Mouse (Mus musculus) liver, postnatal 0 days (tissue): Measurements from ENCODE around the gene Bmp5.

ENCODE experiments used
- CTCF ChIP-seq: sonication (generic); IDR thresholded peaks from 2 replicates; pipeline ENCODE4 v1.5.1; 2016; ENCODE audit warnings: antibody characterized with exemption, low read depth
- EP300 ChIP-seq: IDR thresholded peaks from 2 replicates; pipeline ENCODE4 v1.6.1; 2016; ENCODE audit warnings: antibody characterized with exemption, low read depth, mild to moderate bottlenecking

DNA sequence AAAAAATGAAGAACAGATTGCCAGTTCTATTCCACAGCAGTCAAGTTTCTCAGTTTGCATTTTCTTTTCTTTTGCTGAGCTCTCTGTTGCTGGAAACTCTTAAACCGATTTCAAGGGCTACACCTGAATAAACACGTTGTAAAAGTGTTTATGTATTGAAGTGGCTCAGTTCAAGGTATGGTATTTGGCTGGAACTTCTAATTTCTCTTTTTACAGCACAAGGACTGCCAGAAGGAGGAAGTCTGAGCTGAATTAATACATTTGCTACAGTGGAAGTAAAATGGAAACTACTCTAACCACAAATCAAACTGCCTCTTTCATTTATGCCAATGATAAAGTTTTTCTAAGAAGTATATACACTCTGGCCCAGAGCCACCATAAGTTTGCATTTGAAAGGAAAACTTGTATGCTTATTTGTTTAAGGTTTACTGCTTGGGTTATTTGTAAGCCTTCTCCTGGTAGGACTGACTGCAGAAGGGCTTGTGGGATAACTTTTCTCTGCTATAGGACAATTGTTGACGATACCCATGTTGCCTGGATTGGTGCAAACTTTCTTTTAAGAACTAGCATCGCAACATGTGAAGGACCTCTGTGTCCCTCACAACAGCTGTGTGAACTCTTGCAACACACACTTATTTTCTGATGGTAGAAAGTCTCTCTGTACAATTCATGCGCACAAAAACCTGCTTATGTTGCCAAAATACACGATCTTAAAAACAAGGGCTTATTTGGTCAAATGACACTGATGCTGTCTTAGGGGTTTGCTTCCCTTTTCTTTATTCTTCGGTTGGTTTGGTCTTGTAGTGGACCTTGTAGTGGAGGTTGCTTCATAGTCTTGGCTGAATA, 95.4 kb downstream of the Bmp5 start:
- TF ChIP-seq EP300: no peak
- no peak for TF ChIP-seq CTCF
